Mouse (Mus musculus): ENCODE results near the gene 5330417C22Rik.

- TF ChIP-seq CTCF (IDR thresholded peaks at IDR 0.05 in 2 of 3, conservative IDR thresholded peaks at IDR 0.05 in 1 of 3; ENCODE audit: control insufficient read depth in 1 of 3, insufficient read depth in 1 of 3, low read depth in 2 of 3, low read length in 3 of 3, poor library complexity in 1 of 3, severe bottlenecking in 1 of 3) (no peak), E2F4 (IDR thresholded peaks at IDR 0.05; ENCODE audit: borderline replicate concordance, low read depth, low read length) (no peak), MAX (IDR thresholded peaks at IDR 0.05; ENCODE audit: low read length) (no peak), POLR2A (IDR thresholded peaks at IDR 0.05; ENCODE audit: control insufficient read depth in 1 of 2, insufficient read depth in 1 of 2, low read depth in 1 of 2, low read length in 2 of 2, poor library complexity in 1 of 2) (no peak), ZMIZ1 (IDR thresholded peaks at IDR 0.05; ENCODE audit: low read depth, low read length) (peak; percentile 12; the same call in 1 of the 2 replicates), NELFE (IDR thresholded peaks at IDR 0.05; ENCODE audit: low read depth, low read length) (no peak)
These were observed 91.0 kb downstream of the 5330417C22Rik start for GRCm38 (mm10) chr3:108445366-108445705.

Measured in MEL (cell line).